Mouse (Mus musculus) lung, postnatal 0 days (tissue): Measurements from ENCODE around the gene Kbtbd2.

Experiments
- CTCF ChIP-seq: IDR thresholded peaks from 2 replicates; pipeline ENCODE4 v1.5.1; 2016; ENCODE audit warnings: antibody characterized with exemption, mild to moderate bottlenecking
- EP300 ChIP-seq: IDR thresholded peaks from 2 replicates; pipeline ENCODE4 v1.6.1; 2016; ENCODE audit warnings: antibody characterized with exemption, mild to moderate bottlenecking, control low read depth

DNA sequence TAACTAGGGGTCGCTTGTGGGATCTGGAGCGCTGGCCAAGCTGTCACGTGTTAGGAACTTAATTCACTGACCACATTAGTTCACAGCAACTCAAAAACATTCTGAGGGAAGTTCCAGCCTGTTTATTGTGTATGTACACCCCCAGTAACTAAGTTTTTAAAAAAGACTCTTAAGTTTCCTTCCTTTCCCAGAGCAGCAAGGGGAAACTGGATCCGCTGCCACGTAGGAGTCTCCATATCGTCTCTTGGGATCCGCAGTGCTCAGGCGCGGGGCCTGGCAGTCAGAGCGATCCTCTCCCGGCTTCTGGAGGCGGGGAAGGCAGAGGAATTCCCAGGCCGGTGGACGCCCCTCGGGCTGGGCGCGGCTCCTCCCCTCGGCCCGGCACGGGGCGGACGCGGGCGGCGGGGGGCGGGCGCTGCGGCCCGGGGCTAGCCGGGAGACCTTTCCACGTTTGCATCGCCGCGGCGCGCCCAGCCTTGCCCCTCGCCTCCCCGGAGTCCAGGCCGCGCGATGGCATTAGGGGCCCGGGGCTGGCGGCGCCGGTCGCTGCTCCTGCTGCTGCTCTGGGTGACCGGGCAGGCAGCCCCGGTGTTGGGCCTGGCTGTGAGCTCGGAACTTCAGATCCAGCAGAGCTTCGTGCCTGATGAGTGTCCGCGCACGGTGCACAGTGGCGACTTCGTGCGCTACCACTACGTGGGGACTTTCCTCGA lies 34.2 kb upstream of the Kbtbd2 start, which contains the start of gene Fkbp9:
- no peak for TF ChIP-seq CTCF
- no peak for TF ChIP-seq EP300
